Comparison of ENCODE assay signal across 8 mouse cellular contexts in genomic region chr6:124993876-124994275, GRCm38 (mm10). TPM values are rescaled to one million over a fixed set of nuclear protein-coding genes. Genes with fewer than 3 reads are reported as not detected.
DNase-seq lines count a peak whose midpoint lies in the region; TF ChIP-seq lines count a peak whose summit lies in the region.

No protein-coding gene starts in this region.

- no peak for DNase-seq in layer of hippocampus, adult 2 months (ENCODE audit: low spot score in 2 of 2)
- no peak for DNase-seq in layer of hippocampus, postnatal 25 days (ENCODE audit: extremely low spot score in 1 of 2, low spot score in 1 of 2)
- peak; percentile 42 to 49 for DNase-seq in adrenal gland, postnatal 36 days
- peak; percentile 56 for DNase-seq in hindbrain, embryonic 10.5 days (ENCODE audit: low spot score)
- DNase-seq in neural tube, embryonic 10.5 days (ENCODE audit: extremely low spot score, low spot score), result peak; percentile 33
- no peak for DNase-seq in B cell, adult 2 months
- DNase-seq in left cerebral cortex, adult 9 months (ENCODE audit: low spot score in 2 of 2), result no peak
- no peak for DNase-seq in urinary bladder, postnatal 14 days (ENCODE audit: low spot score)

- H3K27ac ChIP-seq in layer of hippocampus, adult 2 months, result peak overlapping the region; percentile 18; the same call in 1 of the 2 replicates
- 0 out of 2 replicates have a peak overlapping the region, but pooled peaks have one; percentile 41 for H3K27ac ChIP-seq in hindbrain, embryonic 10.5 days

- peaks cover 74% of the 10 kb centered on the region for H3K27me3 ChIP-seq in hindbrain, embryonic 10.5 days (ENCODE audit: insufficient read depth, poor library complexity, severe bottlenecking)

- 14% methylated on average over 11 of the region's 11 CpGs for WGBS in hindbrain, embryonic 10.5 days

- H3K4me1 ChIP-seq in hindbrain, embryonic 10.5 days (replicated peaks), result peaks cover 31% of the 10 kb centered on the region

- no peak overlapping the region for H3K4me3 ChIP-seq in layer of hippocampus, adult 2 months
- peak overlapping the region; percentile 23; the same call in 1 of the 2 replicates for H3K4me3 ChIP-seq in hindbrain, embryonic 10.5 days

- H3K36me3 ChIP-seq in hindbrain, embryonic 10.5 days, result no peaks in the 10 kb centered on the region

- peaks cover 15% of the 10 kb centered on the region for H3K9me3 ChIP-seq in hindbrain, embryonic 10.5 days

- peak; percentile 59 for TF ChIP-seq CTCF in layer of hippocampus, adult 2 months (conservative IDR thresholded peaks at IDR 0.05)

RNA-seq across cellular contexts. Expression of gene Pianp, which starts 2.6 kb away (rescaled TPM):
- total RNA-seq in layer of hippocampus, adult 2 months (2021), result 100 to 1,000 TPM; 163 to 181 TPM
- 100 to 1,000 TPM; 139 to 188 TPM for total RNA-seq in layer of hippocampus, postnatal 25 days (2021)
- total RNA-seq in adrenal gland, postnatal 36 days (2021), result 1 to 10 TPM; 2.1 to 3.4 TPM
- 0.85 and 2.4 TPM in 2 replicates for polyA plus RNA-seq in hindbrain, embryonic 10.5 days (2016; fragmentation: Nextera tagmentation; extraction: Ambion mirVana)

RNA-seq across cellular contexts. Expression of gene Zfp384, which starts 15.1 kb away (rescaled TPM):
- total RNA-seq in layer of hippocampus, adult 2 months (2021), result 10 to 100 TPM; 50.0 to 50.9 TPM
- total RNA-seq in layer of hippocampus, postnatal 25 days (2021), result 10 to 100 TPM; 42.4 to 49.6 TPM
- 10 to 100 TPM; 41.3 to 53.8 TPM for total RNA-seq in adrenal gland, postnatal 36 days (2021)
- 8.7 and 12.8 TPM in 2 replicates for polyA plus RNA-seq in hindbrain, embryonic 10.5 days (2016; fragmentation: Nextera tagmentation; extraction: Ambion mirVana)

RNA-seq across cellular contexts. Expression of gene Cops7a, which starts 28.5 kb away (rescaled TPM):
- total RNA-seq in layer of hippocampus, adult 2 months (2021), result 100 to 1,000 TPM; 136 to 151 TPM
- total RNA-seq in layer of hippocampus, postnatal 25 days (2021), result 100 to 1,000 TPM; 144 to 151 TPM
- 100 to 1,000 TPM; 121 to 176 TPM for total RNA-seq in adrenal gland, postnatal 36 days (2021)
- polyA plus RNA-seq in hindbrain, embryonic 10.5 days (2016; fragmentation: Nextera tagmentation; extraction: Ambion mirVana), result 130 and 138 TPM in 2 replicates

RNA-seq across cellular contexts. Expression of gene Ing4, which starts 45.7 kb away (rescaled TPM):
- total RNA-seq in layer of hippocampus, adult 2 months (2021), result 10 to 100 TPM; 60.1 to 63.2 TPM
- 10 to 100 TPM; 61.4 to 61.5 TPM for total RNA-seq in layer of hippocampus, postnatal 25 days (2021)
- 10 to 100 TPM; 54.4 to 79.5 TPM for total RNA-seq in adrenal gland, postnatal 36 days (2021)
- polyA plus RNA-seq in hindbrain, embryonic 10.5 days (2016; fragmentation: Nextera tagmentation; extraction: Ambion mirVana), result 125 and 153 TPM in 2 replicates

RNA-seq across cellular contexts. Expression of gene Acrbp, which starts 55.6 kb away (rescaled TPM):
- 10 to 100 TPM; 15.9 to 19.2 TPM for total RNA-seq in layer of hippocampus, adult 2 months (2021)
- total RNA-seq in layer of hippocampus, postnatal 25 days (2021), result 10 to 100 TPM in 1 of 2 experiments, 1 to 10 TPM in 1; 8.2 to 12.4 TPM
- 1 to 10 TPM; 6.9 to 7.1 TPM for total RNA-seq in adrenal gland, postnatal 36 days (2021)
- 13.1 and 15.5 TPM in 2 replicates for polyA plus RNA-seq in hindbrain, embryonic 10.5 days (2016; fragmentation: Nextera tagmentation; extraction: Ambion mirVana)

Comparison
In these comparisons a context has a peak if more than half of its experiments do, and no peak if none do; other contexts are left out.
1. DNase-seq: peak in adrenal gland, postnatal 36 days (2 of 2), hindbrain, embryonic 10.5 days (single experiment) and neural tube, embryonic 10.5 days (single experiment); none in layer of hippocampus, adult 2 months (0 of 2), layer of hippocampus, postnatal 25 days (0 of 2), B cell, adult 2 months (0 of 2), left cerebral cortex, adult 9 months (0 of 2) and urinary bladder, postnatal 14 days (single experiment).
2. RNA of gene Pianp, which starts 2.6 kb away (total RNA-seq): 139 to 188 TPM in layer of hippocampus, postnatal 25 days and 163 to 181 TPM in layer of hippocampus, adult 2 months; 2.1 to 3.4 TPM in adrenal gland, postnatal 36 days; every median in the first group is over 10 times any median in the second.